Mouse (Mus musculus): Measurements from ENCODE around the gene Igsf1. TPM values are rescaled to one million over a fixed set of nuclear protein-coding genes. Genes with fewer than 3 reads are reported as not detected.

Gene Igsf1
- not detected for total RNA-seq (2023)

GRCm38 (mm10) chrX:49797213-49798019 lies at the start of gene Igsf1:
TSS of gene Igsf1 (minus strand) at chrX:49797749.

GRCm38 (mm10) chrX:49734959-49735358 lies 62.6 kb downstream of the Igsf1 start, which contains the start of gene Olfr1321:
TSS of gene Olfr1321 (minus strand) at chrX:49735059.

Other genes starting within 250 kb of the Igsf1 start
- not detected for gene Olfr1320, start 125.4 kb downstream of the Igsf1 start, total RNA-seq (2023)
- gene Olfr1321, start 62.7 kb downstream of the Igsf1 start, total RNA-seq (2023), result not detected
- not detected for gene Olfr1322, start 93.7 kb upstream of the Igsf1 start, total RNA-seq (2023)
- not detected for gene Olfr1323, start 221.6 kb upstream of the Igsf1 start, total RNA-seq (2023)

All from CD4-positive naive resting alpha-beta T cell, adult 57 days (primary cell).